Mouse (Mus musculus) bone marrow macrophage, adult 2 months (primary cell): ENCODE measurements around the gene Klhl31.
A peak's percentile ranks its signal among the peaks of the same experiment; 100 is the strongest.

Source experiments
- CTCF ChIP-seq: IDR thresholded peaks from 2 replicates; pipeline ENCODE4 v1.5.1; 2012; ENCODE audit warnings: low read depth, mild to moderate bottlenecking, low read length, moderate library complexity
- POLR2A ChIP-seq: IDR thresholded peaks from 2 replicates; pipeline ENCODE4 v1.6.1; 2012; ENCODE audit warnings: mild to moderate bottlenecking, low read depth, low read length, borderline replicate concordance

DNA sequence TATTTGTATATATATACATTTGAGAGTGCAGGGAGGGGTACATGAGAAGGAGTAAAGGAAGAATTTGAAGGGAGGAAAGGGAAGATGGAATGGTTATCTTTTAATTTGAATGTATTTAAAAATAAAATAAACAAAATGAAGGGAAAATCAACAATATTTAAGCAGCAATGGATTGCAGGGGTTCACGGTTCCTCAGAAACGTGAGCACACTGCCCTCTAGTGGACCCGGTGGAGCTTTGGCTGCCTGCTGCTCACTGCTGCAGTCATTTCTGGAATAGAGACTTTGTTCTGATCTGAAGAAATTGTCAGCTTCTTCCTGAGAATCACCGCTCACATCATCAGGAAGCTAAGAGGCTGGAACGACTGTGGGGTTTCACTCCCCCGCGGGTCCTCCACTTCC is 28.5 kb upstream of the Klhl31 start:
- TF ChIP-seq POLR2A, result no peak
- peak; percentile 46; the same call in 1 of the 2 replicates for TF ChIP-seq CTCF
